Mouse (Mus musculus): Measurements from ENCODE around the gene Fip1l1. TPM values are rescaled to one million over a fixed set of nuclear protein-coding genes. Genes with fewer than 3 reads are reported as not detected.

Fip1l1 gene
- polyA plus RNA-seq (2012; rRNA removed), result 82.0 and 92.0 TPM in 2 replicates
- polyA plus RNA-seq (2014; fragmentation: Nextera tagmentation; extraction: Ambion mirVana), result 69.7 and 81.0 TPM in 2 replicates

GRCm38 (mm10) chr5:74535240-74536021 lies at the start of gene Fip1l1:
Fip1l1 (plus strand) TSS chr5:74535449.
- Histone ChIP-seq H3K4me1 (ENCODE audit: control insufficient read depth, insufficient read depth, low read length) (peaks cover 17% of the 10 kb centered on the region), H3K4me2 (replicated peaks; ENCODE audit: low read depth, low read length, severe bottlenecking) (peak within 1 kb of the TSS; percentile 55), H3K27me3 (ENCODE audit: control insufficient read depth, insufficient read depth, low read length) (no peaks in the 10 kb centered on the region), H3K9ac (ENCODE audit: low read depth, low read length, severe bottlenecking) (peak within 1 kb of the TSS; percentile 93), H3K9me3 (ENCODE audit: control insufficient read depth, low read length) (no peaks in the 10 kb centered on the region), H3K27ac (replicated peaks; ENCODE audit: low read depth, low read length) (peak within 1 kb of the TSS; percentile 88), H3K4me3 (replicated peaks; ENCODE audit: low read length) (peak within 1 kb of the TSS; percentile 93), H3K36me3 (ENCODE audit: control insufficient read depth, insufficient read depth, low read length) (peaks cover 11% of the 10 kb centered on the region)
- ATAC-seq (ENCODE audit: low FRiP score, low read depth) (peak; percentile 91), DNase-seq (ENCODE audit: low spot score) (peak; percentile 96)
- under 1% methylated on average over 66 of the region's 73 CpGs for WGBS
- TF ChIP-seq POLR2A (IDR thresholded peaks at IDR 0.05; ENCODE audit: borderline replicate concordance, extremely low read depth, insufficient read depth, insufficient read length), result peak; percentile 68; the same call in 1 of the 2 replicates

- no peak for ATAC-seq (ENCODE audit: low FRiP score, low read depth)
- no peak for DNase-seq (ENCODE audit: low spot score)
- no peak overlapping the region for H3K4me2 ChIP-seq (replicated peaks; ENCODE audit: low read depth, low read length, severe bottlenecking)
- H3K27me3 ChIP-seq (ENCODE audit: control insufficient read depth, insufficient read depth, low read length), result no peaks in the 10 kb centered on the region
- no peaks in the 10 kb centered on the region for H3K9me3 ChIP-seq (ENCODE audit: control insufficient read depth, low read length)
- no peak overlapping the region for H3K9ac ChIP-seq (ENCODE audit: low read depth, low read length, severe bottlenecking)
- WGBS, result 79% methylated on average over 3 of the region's 3 CpGs
- H3K4me1 ChIP-seq (ENCODE audit: control insufficient read depth, insufficient read depth, low read length), result no peaks in the 10 kb centered on the region
- H3K4me3 ChIP-seq (replicated peaks; ENCODE audit: low read length), result no peak overlapping the region
- TF ChIP-seq POLR2A (IDR thresholded peaks at IDR 0.05; ENCODE audit: borderline replicate concordance, extremely low read depth, insufficient read depth, insufficient read length), result no peak
- H3K27ac ChIP-seq (replicated peaks; ENCODE audit: low read depth, low read length), result no peak overlapping the region
- H3K36me3 ChIP-seq (ENCODE audit: control insufficient read depth, insufficient read depth, low read length), result no peaks in the 10 kb centered on the region
These were observed 42.5 kb upstream of the Fip1l1 start for GRCm38 (mm10) chr5:74492705-74493104.

- no peak overlapping the region for H3K9ac ChIP-seq (ENCODE audit: low read depth, low read length, severe bottlenecking)
- H3K27ac ChIP-seq (replicated peaks; ENCODE audit: low read depth, low read length), result no peak overlapping the region
- H3K4me3 ChIP-seq (replicated peaks; ENCODE audit: low read length), result no peak overlapping the region
- H3K4me1 ChIP-seq (ENCODE audit: control insufficient read depth, insufficient read depth, low read length), result no peaks in the 10 kb centered on the region
- no peak overlapping the region for H3K4me2 ChIP-seq (replicated peaks; ENCODE audit: low read depth, low read length, severe bottlenecking)
- no peaks in the 10 kb centered on the region for H3K27me3 ChIP-seq (ENCODE audit: control insufficient read depth, insufficient read depth, low read length)
- no peaks in the 10 kb centered on the region for H3K9me3 ChIP-seq (ENCODE audit: control insufficient read depth, low read length)
- peak; percentile 45 for DNase-seq (ENCODE audit: low spot score)
- no peaks in the 10 kb centered on the region for H3K36me3 ChIP-seq (ENCODE audit: control insufficient read depth, insufficient read depth, low read length)
- TF ChIP-seq POLR2A (IDR thresholded peaks at IDR 0.05; ENCODE audit: borderline replicate concordance, extremely low read depth, insufficient read depth, insufficient read length), result no peak
- no peak for ATAC-seq (ENCODE audit: low FRiP score, low read depth)
These were observed 23.6 kb upstream of the Fip1l1 start for GRCm38 (mm10) chr5:74511686-74512085.

GRCm38 (mm10) chr5:74527025-74527424 lies 8.2 kb upstream of the Fip1l1 start:
- no peaks in the 10 kb centered on the region for H3K9me3 ChIP-seq (ENCODE audit: control insufficient read depth, low read length)
- no peak overlapping the region for H3K4me2 ChIP-seq (replicated peaks; ENCODE audit: low read depth, low read length, severe bottlenecking)
- 75% methylated on average over 5 of the region's 5 CpGs for WGBS
- no peak overlapping the region for H3K4me3 ChIP-seq (replicated peaks; ENCODE audit: low read length)
- no peaks in the 10 kb centered on the region for H3K36me3 ChIP-seq (ENCODE audit: control insufficient read depth, insufficient read depth, low read length)
- H3K9ac ChIP-seq (ENCODE audit: low read depth, low read length, severe bottlenecking), result no peak overlapping the region
- ATAC-seq (ENCODE audit: low FRiP score, low read depth) (no peak), DNase-seq (ENCODE audit: low spot score) (no peak)
- no peak overlapping the region for H3K27ac ChIP-seq (replicated peaks; ENCODE audit: low read depth, low read length)
- no peaks in the 10 kb centered on the region for H3K27me3 ChIP-seq (ENCODE audit: control insufficient read depth, insufficient read depth, low read length)
- peaks cover 11% of the 10 kb centered on the region for H3K4me1 ChIP-seq (ENCODE audit: control insufficient read depth, insufficient read depth, low read length)
- no peak for TF ChIP-seq POLR2A (IDR thresholded peaks at IDR 0.05; ENCODE audit: borderline replicate concordance, extremely low read depth, insufficient read depth, insufficient read length)

- 21% methylated on average over 16 of the region's 16 CpGs for WGBS
- H3K9me3 ChIP-seq (ENCODE audit: control insufficient read depth, low read length), result no peaks in the 10 kb centered on the region
- no peaks in the 10 kb centered on the region for H3K27me3 ChIP-seq (ENCODE audit: control insufficient read depth, insufficient read depth, low read length)
- no peak for ATAC-seq (ENCODE audit: low FRiP score, low read depth)
- no peaks in the 10 kb centered on the region for H3K36me3 ChIP-seq (ENCODE audit: control insufficient read depth, insufficient read depth, low read length)
- no peak overlapping the region for H3K27ac ChIP-seq (replicated peaks; ENCODE audit: low read depth, low read length)
- H3K4me2 ChIP-seq (replicated peaks; ENCODE audit: low read depth, low read length, severe bottlenecking), result peak overlapping the region; percentile 94
- peak overlapping the region; percentile 81 for H3K4me3 ChIP-seq (replicated peaks; ENCODE audit: low read length)
- no peak for TF ChIP-seq POLR2A (IDR thresholded peaks at IDR 0.05; ENCODE audit: borderline replicate concordance, extremely low read depth, insufficient read depth, insufficient read length)
- peaks cover 14% of the 10 kb centered on the region for H3K4me1 ChIP-seq (ENCODE audit: control insufficient read depth, insufficient read depth, low read length)
- H3K9ac ChIP-seq (ENCODE audit: low read depth, low read length, severe bottlenecking), result peak overlapping the region; percentile 53
- DNase-seq (ENCODE audit: low spot score), result no peak
These were observed 4.5 kb upstream of the Fip1l1 start for GRCm38 (mm10) chr5:74530785-74531184.
